Mouse (Mus musculus) stomach, embryonic 14.5 days (tissue): ENCODE measurements at regions not wholly inside any gene's neighbourhood (a gene's known extent, or its start where the extent isn't known, plus 50 kb on each side); places are given as distances from the start of the nearest gene placed in this dataset.

Experiments used
- ATAC-seq: fragments of 200-750 bp; cut with Nextera tagmentation; 2 replicates; pipeline ENCODE4 v1.8.0; 2017; ENCODE audit warnings: low read depth, moderate TSS enrichment; ENCODE audit not compliant: insufficient number of reproducible peaks, insufficient read depth, low FRiP score
- H3K27ac ChIP-seq: fragments of 300-500 bp; sonication (generic); 2 replicates; pipeline ENCODE4 v1.5.1; 2014; ENCODE audit warnings: mild to moderate bottlenecking, low read length, moderate library complexity, mixed read lengths
- H3K27me3 ChIP-seq: fragments of 300-500 bp; sonication (generic); 2 replicates; pipeline ENCODE4 v1.6.1; 2014; ENCODE audit warnings: low read length, control low read depth, mixed read lengths; ENCODE audit not compliant: control insufficient read depth, insufficient read depth
- H3K36me3 ChIP-seq: fragments of 300-500 bp; sonication (generic); 2 replicates; pipeline ENCODE4 v1.6.1; 2014; ENCODE audit warnings: mild to moderate bottlenecking, control low read depth, low read length, moderate library complexity, mixed read lengths; ENCODE audit not compliant: control insufficient read depth, insufficient read depth
- H3K4me1 ChIP-seq: fragments of 300-500 bp; sonication (generic); 2 replicates; pipeline ENCODE4 v1.6.1; 2014; ENCODE audit warnings: low read length, control low read depth, mixed read lengths; ENCODE audit not compliant: control insufficient read depth, insufficient read depth
- H3K4me2 ChIP-seq: fragments of 300-500 bp; sonication (generic); replicated peaks from 2 replicates; pipeline ENCODE4 v1.6.1; 2014; ENCODE audit warnings: low read depth, low read length, control low read depth
- H3K4me3 ChIP-seq: fragments of 300-500 bp; sonication (generic); 2 replicates; pipeline ENCODE4 v1.5.1; 2014; ENCODE audit warnings: low read depth, low read length, control low read depth
- H3K9ac ChIP-seq: fragments of 300-500 bp; sonication (generic); replicated peaks from 2 replicates; pipeline ENCODE4 v1.6.1; 2014; ENCODE audit warnings: low read depth, mild to moderate bottlenecking, control low read depth, low read length, moderate library complexity, mixed read lengths
- H3K9me3 ChIP-seq: fragments of 300-500 bp; sonication (generic); 2 replicates; pipeline ENCODE4 v1.6.1; 2016; ENCODE audit warnings: low read depth, low read length, control low read depth; ENCODE audit not compliant: control insufficient read depth
- WGBS: fragments of 180-500 bp; shearing (Covaris S2); extraction: QIAGEN DNeasy Blood & Tissue Kit; methylation state at CpG from one replicate; pipeline ENCODE4 v1.1.7; 2014; 5-methylcytosine and 5-hydroxymethylcytosine counted together

- H3K4me3 ChIP-seq: no peak overlapping the region
- WGBS: 34% methylated on average over 9 of the region's 9 CpGs
Measured at GRCm38 (mm10) chr8:93591608-93592301, 56.1 kb upstream of the Ces5a start.

GRCm38 (mm10) chr8:93592302-93592651 is 56.6 kb upstream of the Ces5a start:
- no peaks in the 10 kb centered on the region for H3K9me3 ChIP-seq
- H3K27ac ChIP-seq: no peak overlapping the region
- H3K36me3 ChIP-seq: no peaks in the 10 kb centered on the region
- WGBS: 40% methylated on average over 3 of the region's 3 CpGs
- H3K4me1 ChIP-seq: no peaks in the 10 kb centered on the region
- H3K9ac ChIP-seq: no peak overlapping the region
- no peak overlapping the region for H3K4me3 ChIP-seq
- no peak for ATAC-seq
- H3K4me2 ChIP-seq: no peak overlapping the region
- no peaks in the 10 kb centered on the region for H3K27me3 ChIP-seq

More at GRCm38 (mm10) chr8:93591608-93592301, 56.1 kb upstream of the Ces5a start:
- Histone ChIP-seq H3K9me3 (no peaks in the 10 kb centered on the region), H3K27ac (no peak overlapping the region), H3K27me3 (no peaks in the 10 kb centered on the region), H3K9ac (no peak overlapping the region), H3K36me3 (no peaks in the 10 kb centered on the region), H3K4me2 (no peak overlapping the region), H3K4me1 (no peaks in the 10 kb centered on the region)
- ATAC-seq: no peak

- WGBS: 19% methylated on average over 11 of the region's 11 CpGs
- peak; percentile 65; the same call in 1 of the 2 replicates for ATAC-seq
- H3K27ac ChIP-seq: peak overlapping the region; percentile 73; the same call in 1 of the 2 replicates
Measured at GRCm38 (mm10) chr8:93598613-93599121, 63.0 kb upstream of the Ces5a start.

GRCm38 (mm10) chr8:93599306-93599705 is 63.7 kb upstream of the Ces5a start:
- 49% methylated on average over 9 of the region's 9 CpGs for WGBS
- Histone ChIP-seq H3K36me3 (no peaks in the 10 kb centered on the region), H3K4me1 (peaks cover 13% of the 10 kb centered on the region; the same call in 1 of the 2 replicates), H3K9me3 (no peaks in the 10 kb centered on the region), H3K4me3 (no peak overlapping the region), H3K4me2 (no peak overlapping the region), H3K27me3 (no peaks in the 10 kb centered on the region), H3K9ac (no peak overlapping the region), H3K27ac (peak overlapping the region; percentile 73; the same call in 1 of the 2 replicates)
- no peak for ATAC-seq

More at GRCm38 (mm10) chr8:93598613-93599121, 63.0 kb upstream of the Ces5a start:
- H3K9ac ChIP-seq: no peak overlapping the region
- H3K4me3 ChIP-seq: no peak overlapping the region
- no peaks in the 10 kb centered on the region for H3K36me3 ChIP-seq
- no peaks in the 10 kb centered on the region for H3K27me3 ChIP-seq
- no peaks in the 10 kb centered on the region for H3K9me3 ChIP-seq
- peaks cover 13% of the 10 kb centered on the region; the same call in 1 of the 2 replicates for H3K4me1 ChIP-seq
- H3K4me2 ChIP-seq: peak overlapping the region; percentile 20; the same call in 1 of the 2 replicates

GRCm38 (mm10) chr8:93599776-93600175 is 64.1 kb upstream of the Ces5a start:
- Histone ChIP-seq H3K27me3 (no peaks in the 10 kb centered on the region), H3K9ac (no peak overlapping the region), H3K36me3 (no peaks in the 10 kb centered on the region), H3K9me3 (no peaks in the 10 kb centered on the region), H3K27ac (peak overlapping the region; percentile 18; the same call in 1 of the 2 replicates), H3K4me1 (peaks cover 13% of the 10 kb centered on the region; the same call in 1 of the 2 replicates), H3K4me2 (no peak overlapping the region), H3K4me3 (no peak overlapping the region)
- 43% methylated on average over 8 of the region's 8 CpGs for WGBS
- no peak for ATAC-seq

GRCm38 (mm10) chr8:93626807-93627526 is 91.3 kb upstream of the Ces5a start:
- peak overlapping the region; percentile 22; the same call in 1 of the 2 replicates for H3K4me2 ChIP-seq

GRCm38 (mm10) chr8:93627626-93628025 is 92.0 kb upstream of the Ces5a start:
- H3K27me3 ChIP-seq: no peaks in the 10 kb centered on the region
- H3K4me2 ChIP-seq: no peak overlapping the region
- H3K9me3 ChIP-seq: no peaks in the 10 kb centered on the region
- no peak overlapping the region for H3K27ac ChIP-seq
- 0 out of 2 replicates have a peak, but pooled peaks cover 10% of the 10 kb centered on the region for H3K4me1 ChIP-seq
- H3K4me3 ChIP-seq: no peak overlapping the region
- ATAC-seq: no peak
- H3K9ac ChIP-seq: no peak overlapping the region
- WGBS: 59% methylated on average over 6 of the region's 6 CpGs
- H3K36me3 ChIP-seq: no peaks in the 10 kb centered on the region

More at GRCm38 (mm10) chr8:93626807-93627526, 91.3 kb upstream of the Ces5a start:
- Histone ChIP-seq H3K4me3 (no peak overlapping the region), H3K27me3 (no peaks in the 10 kb centered on the region), H3K4me1 (0 out of 2 replicates have a peak, but pooled peaks cover 10% of the 10 kb centered on the region), H3K9ac (no peak overlapping the region), H3K27ac (no peak overlapping the region), H3K9me3 (no peaks in the 10 kb centered on the region), H3K36me3 (no peaks in the 10 kb centered on the region)
- 25% methylated on average over 18 of the region's 18 CpGs for WGBS
- ATAC-seq: peak; percentile 82; the same call in 1 of the 2 replicates

- WGBS: 74% methylated on average over 8 of the region's 8 CpGs
- no peaks in the 10 kb centered on the region for H3K9me3 ChIP-seq
Measured at GRCm38 (mm10) chr8:93632896-93633295, 97.3 kb upstream of the Ces5a start.

More at GRCm38 (mm10) chr8:93632896-93633295, 97.3 kb upstream of the Ces5a start:
- no peak for ATAC-seq
- H3K9ac ChIP-seq: no peak overlapping the region
- H3K27ac ChIP-seq: no peak overlapping the region
- H3K36me3 ChIP-seq: no peaks in the 10 kb centered on the region
- no peaks in the 10 kb centered on the region for H3K4me1 ChIP-seq
- no peak overlapping the region for H3K4me2 ChIP-seq
- no peak overlapping the region for H3K4me3 ChIP-seq
- no peaks in the 10 kb centered on the region for H3K27me3 ChIP-seq
